Mouse (Mus musculus): Measurements from ENCODE around the gene Tmprss9. TPM values are rescaled to one million over a fixed set of nuclear protein-coding genes. Genes with fewer than 3 reads are reported as not detected.

The Tmprss9 gene
- total and polyA plus RNA-seq, 3 experiments = 0.15 to 0.25 TPM; not detected in 1

DNA sequence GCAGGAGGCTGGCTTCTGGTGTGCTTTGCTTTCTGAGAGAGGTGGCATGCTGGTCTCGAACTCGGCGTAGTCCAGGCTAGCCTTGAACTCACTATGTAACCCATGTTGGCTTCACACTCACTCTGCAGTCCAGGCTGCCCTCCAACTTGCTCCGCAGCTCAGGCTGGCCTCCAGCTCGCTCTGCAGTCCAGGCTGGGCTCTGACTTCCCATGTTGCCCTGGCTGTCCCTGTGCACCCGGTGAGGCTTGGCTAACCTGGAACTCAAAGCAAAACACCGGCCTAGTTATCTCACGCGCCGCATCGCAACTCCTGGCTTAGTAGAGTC lies 15.9 kb upstream of the Tmprss9 start:
- Histone ChIP-seq H3K9ac (ENCODE audit: control insufficient read depth, low read depth, low read length, poor library complexity, severe bottlenecking) (peak overlapping the region; percentile 83), H3K27ac (ENCODE audit: control insufficient read depth, low read depth, low read length) (peak overlapping the region; percentile 37), H3K9me3 (replicated peaks; ENCODE audit: insufficient read depth, low read length) (no peaks in the 10 kb centered on the region), H3K79me2 (ENCODE audit: control insufficient read depth, insufficient read depth, low read length, poor library complexity) (peaks cover 64% of the 10 kb centered on the region), H3K27me3 (ENCODE audit: control insufficient read depth in 1 of 2, insufficient read depth in 2 of 2, low read length in 2 of 2) (no peaks in the 10 kb centered on the region), H3K4me1 (ENCODE audit: control insufficient read depth in 1 of 2, insufficient read depth in 2 of 2, low read length in 2 of 2) (peaks cover 19 to 43% of the 10 kb centered on the region in 2 experiments), H3K4me3 (ENCODE audit: control insufficient read depth in 1 of 2, insufficient read depth in 1 of 2, low read depth in 2 of 2, low read length in 2 of 2) (peak overlapping the region; percentile 90 to 98), H3K36me3 (ENCODE audit: control insufficient read depth in 1 of 2, insufficient read depth in 2 of 2, low read length in 2 of 2) (peaks cover 2 to 31% of the 10 kb centered on the region in 2 experiments; a peak in 2 of 4 replicates)
- no peak for TF ChIP-seq POLR2AphosphoS5 (IDR thresholded peaks at IDR 0.05; ENCODE audit: borderline replicate concordance, low read depth, low read length)
- no peak for TF ChIP-seq HCFC1 (IDR thresholded peaks at IDR 0.05; ENCODE audit: low read depth, low read length)
- TF ChIP-seq SIN3A (IDR thresholded peaks at IDR 0.05; ENCODE audit: low read length) = 0 out of 2 replicates have a peak, but pooled peaks have one; percentile 41
- TF ChIP-seq CHD1 (IDR thresholded peaks at IDR 0.05; ENCODE audit: low read depth, low read length) = 0 out of 2 replicates have a peak, but pooled peaks have one; percentile 67
- no peak for TF ChIP-seq MAZ (IDR thresholded peaks at IDR 0.05; ENCODE audit: low read depth, low read length)
- no peak for TF ChIP-seq RCOR1 (IDR thresholded peaks at IDR 0.05; ENCODE audit: low read depth, low read length)
- TF ChIP-seq BHLHE40 (IDR thresholded peaks at IDR 0.05; ENCODE audit: borderline replicate concordance, low read depth, low read length) = no peak
- no peak for TF ChIP-seq JUND (IDR thresholded peaks at IDR 0.05; ENCODE audit: low read depth, low read length)
- no peak for TF ChIP-seq TAL1 (IDR thresholded peaks at IDR 0.05; ENCODE audit: low read length)
- TF ChIP-seq E2F4 (IDR thresholded peaks at IDR 0.05; ENCODE audit: borderline replicate concordance, low read depth, low read length) = no peak
- DNase-seq (ENCODE audit: low read depth, low spot score) = peak; percentile 59

DNA sequence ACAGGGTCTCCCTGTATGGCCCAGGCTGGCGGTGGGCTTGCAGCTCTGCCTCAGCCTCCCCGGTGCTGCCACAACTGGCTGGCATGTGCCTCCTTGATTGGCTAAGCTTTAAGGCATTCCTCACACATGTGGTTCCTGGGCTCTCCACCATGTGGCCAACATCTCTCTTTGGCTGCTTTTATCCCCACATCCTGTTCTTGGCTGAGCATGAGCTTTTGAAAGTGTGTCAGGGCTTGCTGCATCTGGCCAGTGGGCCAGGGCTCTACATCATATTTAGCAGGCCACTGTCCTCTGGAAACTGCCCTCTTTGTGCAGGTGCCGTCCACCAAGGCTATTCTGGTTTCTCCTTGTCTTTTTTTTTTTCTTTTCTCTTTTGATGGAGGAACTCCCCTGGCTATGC lies 15.4 kb upstream of the Tmprss9 start:
- H3K27me3 ChIP-seq (ENCODE audit: control insufficient read depth in 1 of 2, insufficient read depth in 2 of 2, low read length in 2 of 2) = no peaks in the 10 kb centered on the region
- DNase-seq (ENCODE audit: low read depth, low spot score) = peak; percentile 74
- peak overlapping the region; percentile 90 to 98 for H3K4me3 ChIP-seq (ENCODE audit: control insufficient read depth in 1 of 2, insufficient read depth in 1 of 2, low read depth in 2 of 2, low read length in 2 of 2)
- H3K9me3 ChIP-seq (replicated peaks; ENCODE audit: insufficient read depth, low read length) = no peaks in the 10 kb centered on the region
- peak overlapping the region; percentile 37 for H3K27ac ChIP-seq (ENCODE audit: control insufficient read depth, low read depth, low read length)
- H3K36me3 ChIP-seq (ENCODE audit: control insufficient read depth in 1 of 2, insufficient read depth in 2 of 2, low read length in 2 of 2) = peaks cover 2 to 31% of the 10 kb centered on the region in 2 experiments; a peak in 2 of 4 replicates
- TF ChIP-seq RAD21 (IDR thresholded peaks at IDR 0.05; ENCODE audit: low read depth, low read length) (no peak), EP300 (IDR thresholded peaks at IDR 0.05; ENCODE audit: low read depth in 1 of 2, low read length in 2 of 2) (no peak), UBTF (IDR thresholded peaks at IDR 0.05; ENCODE audit: borderline replicate concordance, insufficient read depth, low read depth, low read length) (0 out of 2 replicates have a peak, but pooled peaks have one; percentile 45), CTCF (IDR thresholded peaks at IDR 0.05 in 2 of 3, conservative IDR thresholded peaks at IDR 0.05 in 1 of 3; ENCODE audit: control insufficient read depth in 1 of 3, insufficient read depth in 1 of 3, low read depth in 2 of 3, low read length in 3 of 3, poor library complexity in 1 of 3, severe bottlenecking in 1 of 3) (peak in 1 of 3 experiments; percentile 17; a peak in 1 of 6 replicates), CHD1 (IDR thresholded peaks at IDR 0.05; ENCODE audit: low read depth, low read length) (no peak), MXI1 (IDR thresholded peaks at IDR 0.05; ENCODE audit: low read depth, low read length) (peak; percentile 85), USF1 (IDR thresholded peaks at IDR 0.05; ENCODE audit: low read depth, low read length) (peak; percentile 25; the same call in 1 of the 2 replicates), JUND (IDR thresholded peaks at IDR 0.05; ENCODE audit: low read depth, low read length) (no peak), USF2 (IDR thresholded peaks at IDR 0.05; ENCODE audit: borderline replicate concordance in 1 of 2, insufficient read depth in 1 of 2, low read depth in 1 of 2, low read length in 2 of 2) (no peak), MAX (IDR thresholded peaks at IDR 0.05; ENCODE audit: low read length) (peak; percentile 90), E2F4 (IDR thresholded peaks at IDR 0.05; ENCODE audit: borderline replicate concordance, low read depth, low read length) (no peak), MYC (IDR thresholded peaks at IDR 0.05; ENCODE audit: low read depth, low read length) (peak; percentile 84), CHD2 (IDR thresholded peaks at IDR 0.05; ENCODE audit: low read length) (no peak)
- H3K9ac ChIP-seq (ENCODE audit: control insufficient read depth, low read depth, low read length, poor library complexity, severe bottlenecking) = peak overlapping the region; percentile 83
- peaks cover 19 to 43% of the 10 kb centered on the region in 2 experiments for H3K4me1 ChIP-seq (ENCODE audit: control insufficient read depth in 1 of 2, insufficient read depth in 2 of 2, low read length in 2 of 2)
- peaks cover 64% of the 10 kb centered on the region for H3K79me2 ChIP-seq (ENCODE audit: control insufficient read depth, insufficient read depth, low read length, poor library complexity)
